Mouse (Mus musculus) CH12.LX (cell line): ENCODE data around the gene Dpysl5. TPM values are rescaled to one million over a fixed set of nuclear protein-coding genes. Genes with fewer than 3 reads are reported as not detected.

Experiments
- DNase-seq: peaks from one replicate; pipeline ENCODE4 v3.0.0-alpha.2; 2013; ENCODE audit errors: extremely low read depth
- H3K27ac ChIP-seq: 2 replicates; pipeline ENCODE4 v1.5.1; 2012; ENCODE audit warnings: low read depth, mild to moderate bottlenecking, control low read depth, moderate library complexity; ENCODE audit not compliant: insufficient read depth
- H3K27me3 ChIP-seq: replicated peaks from 2 replicates; pipeline ENCODE3; 2012; ENCODE audit warnings: inconsistent platforms
- H3K36me3 ChIP-seq, 2 experiments: replicated peaks in 1 of 2; 2 replicates each; pipeline versions ENCODE3 to v1.6.1; 2012; ENCODE audit warnings: inconsistent platforms in 1 of 2, low read length in 1 of 2, mild to moderate bottlenecking in 1 of 2, mixed read lengths in 1 of 2, moderate library complexity in 1 of 2; ENCODE audit not compliant: control insufficient read depth in 1 of 2, insufficient read depth in 1 of 2
- H3K4me1 ChIP-seq, 2 experiments: 2 replicates each; pipeline ENCODE4 v1.6.1; 2012; ENCODE audit warnings: inconsistent platforms in 1 of 2, moderate library complexity in 1 of 2; ENCODE audit not compliant: insufficient read depth in 2 of 2, control insufficient read depth in 1 of 2
- H3K4me2 ChIP-seq: 2 replicates; pipeline ENCODE4 v1.6.1; 2012; ENCODE audit warnings: low read depth, mild to moderate bottlenecking, control low read depth; ENCODE audit not compliant: poor library complexity, insufficient read depth, severe bottlenecking
- H3K4me3 ChIP-seq, 3 experiments: fragments of 150-350 bp in 1 of 3; sonication (generic) in 1 of 3; replicated peaks in 1 of 3; 2 replicates each; pipeline versions ENCODE3 to v1.5.1; 2011 to 2012; ENCODE audit warnings: low read depth in 2 of 3, low read length in 2 of 3, mild to moderate bottlenecking in 2 of 3, moderate library complexity in 2 of 3, control low read depth in 1 of 3, improper control_type of control experiment in 1 of 3, inconsistent platforms in 1 of 3, mixed read lengths in 1 of 3; ENCODE audit not compliant: poor library complexity in 1 of 3
- H3K79me2 ChIP-seq: replicated peaks from 2 replicates; pipeline ENCODE4 v1.6.1; 2012; ENCODE audit warnings: mild to moderate bottlenecking, moderate library complexity; ENCODE audit not compliant: control insufficient read depth, poor library complexity, insufficient read depth, severe bottlenecking; ENCODE audit errors: extremely low read depth
- H3K9ac ChIP-seq: 2 replicates; pipeline ENCODE4 v1.6.1; 2012; ENCODE audit warnings: low read depth, mild to moderate bottlenecking, control low read depth, moderate library complexity; ENCODE audit not compliant: insufficient read depth
- H3K9me3 ChIP-seq: replicated peaks from 2 replicates; pipeline ENCODE3; 2012; ENCODE audit warnings: low read length, inconsistent platforms, mixed read lengths
- BHLHE40 ChIP-seq: IDR thresholded peaks from 2 replicates; pipeline ENCODE4 v1.6.1; 2011; ENCODE audit warnings: mild to moderate bottlenecking, low read depth, low read length, improper control_type of control experiment
- CTCF ChIP-seq, 2 experiments: IDR thresholded peaks in 1 of 2; conservative IDR thresholded peaks in 1 of 2; 2 replicates each; pipeline ENCODE4 v1.5.1; 2011 to 2012; ENCODE audit warnings: low read depth in 2 of 2, low read length in 2 of 2, improper control_type of control experiment in 1 of 2, inconsistent platforms in 1 of 2, mild to moderate bottlenecking in 1 of 2, moderate library complexity in 1 of 2
- EP300 ChIP-seq: IDR thresholded peaks from 2 replicates; pipeline ENCODE4 v1.6.1; 2011; ENCODE audit warnings: low read length, improper control_type of control experiment
- ETS1 ChIP-seq: conservative IDR thresholded peaks from 2 replicates; pipeline ENCODE4 v1.6.1; 2012; ENCODE audit warnings: low read depth, mild to moderate bottlenecking, inconsistent platforms, low read length, improper control_type of control experiment, moderate library complexity
- JUND ChIP-seq: conservative IDR thresholded peaks from 2 replicates; pipeline ENCODE4 v1.6.1; 2011; ENCODE audit warnings: low read depth, low read length, improper control_type of control experiment
- MAFK ChIP-seq: IDR thresholded peaks from 2 replicates; pipeline ENCODE4 v1.6.1; 2011; ENCODE audit warnings: low read length, improper control_type of control experiment; ENCODE audit not compliant: insufficient replicate concordance
- MAX ChIP-seq: IDR thresholded peaks from 2 replicates; pipeline ENCODE4 v1.6.1; 2011; ENCODE audit warnings: low read length, improper control_type of control experiment
- MAZ ChIP-seq: IDR thresholded peaks from 2 replicates; pipeline ENCODE4 v1.6.1; 2012; ENCODE audit warnings: low read depth, mild to moderate bottlenecking, inconsistent platforms, low read length, improper control_type of control experiment, moderate library complexity
- MEF2A ChIP-seq: IDR thresholded peaks from 2 replicates; pipeline ENCODE4 v1.6.1; 2014; ENCODE audit warnings: low read depth, mild to moderate bottlenecking, inconsistent platforms, low read length, improper control_type of control experiment, borderline replicate concordance
- MXI1 ChIP-seq: IDR thresholded peaks from 2 replicates; pipeline ENCODE4 v1.6.1; 2011; ENCODE audit warnings: mild to moderate bottlenecking, low read depth, low read length, improper control_type of control experiment
- NRF1 ChIP-seq: IDR thresholded peaks from 2 replicates; pipeline ENCODE4 v1.6.1; 2014; ENCODE audit warnings: low read depth, mild to moderate bottlenecking, inconsistent platforms, low read length, improper control_type of control experiment, moderate library complexity
- POLR2AphosphoS2 ChIP-seq: IDR thresholded peaks from 2 replicates; pipeline ENCODE4 v1.6.1; 2011; ENCODE audit warnings: low read depth, low read length, improper control_type of control experiment
- RCOR1 ChIP-seq: conservative IDR thresholded peaks from 2 replicates; pipeline ENCODE4 v1.6.1; 2012; ENCODE audit warnings: low read depth, mild to moderate bottlenecking, inconsistent platforms, low read length, improper control_type of control experiment
- SIN3A ChIP-seq: IDR thresholded peaks from 2 replicates; pipeline ENCODE4 v1.6.1; 2012; ENCODE audit warnings: low read length, improper control_type of control experiment, inconsistent platforms
- SMC3 ChIP-seq: IDR thresholded peaks from 2 replicates; pipeline ENCODE4 v1.6.1; 2011; ENCODE audit warnings: low read depth, low read length, improper control_type of control experiment
- TCF12 ChIP-seq: IDR thresholded peaks from 2 replicates; pipeline ENCODE4 v1.6.1; 2014; ENCODE audit warnings: low read depth, mild to moderate bottlenecking, inconsistent platforms, low read length, improper control_type of control experiment
- UBTF ChIP-seq: IDR thresholded peaks from 2 replicates; pipeline ENCODE4 v1.6.1; 2012; ENCODE audit warnings: low read depth, mild to moderate bottlenecking, inconsistent platforms, low read length, improper control_type of control experiment, moderate library complexity
- USF1 ChIP-seq: IDR thresholded peaks from 2 replicates; pipeline ENCODE4 v1.6.1; 2014; ENCODE audit warnings: low read depth, mild to moderate bottlenecking, inconsistent platforms, low read length, improper control_type of control experiment
- ZKSCAN1 ChIP-seq: IDR thresholded peaks from 2 replicates; pipeline ENCODE4 v1.6.1; 2012; ENCODE audit warnings: low read depth, inconsistent platforms, low read length, improper control_type of control experiment, borderline replicate concordance
- ZMIZ1 ChIP-seq: IDR thresholded peaks from 2 replicates; pipeline ENCODE4 v1.6.1; 2012; ENCODE audit warnings: low read depth, mild to moderate bottlenecking, inconsistent platforms, low read length, improper control_type of control experiment
- dilution Hi-C: fragments of 300-500 bp; cut with MboI; formaldehyde crosslinking; loops from 2 replicates; pipeline ENCODE4 v1.14.3; 2020; ENCODE audit warnings: low sequenced_read_pairs; ENCODE audit not compliant: extremely low pct_unique_long_range_greater_than_20kb, extremely low pct_ligation_motif_present
- in situ Hi-C: fragments of 300-500 bp; cut with MboI; formaldehyde crosslinking; loops from 3 replicates; pipeline ENCODE4 v1.14.3; 2019; ENCODE audit warnings: low sequenced_read_pairs, low pct_ligation_motif_present, low pct_unique_long_range_greater_than_20kb, mixed read lengths
- polyA plus RNA-seq: library from polyadenylated mRNA; unstranded; fragments of >175 nt; gene quantifications from 2 replicates; pipeline ENCODE4 v1.2.1, GENCODE M21; 2012; ENCODE audit warnings: low read depth; ENCODE audit not compliant: insufficient read length
- total RNA-seq, 2 experiments: library from RNA; depleted of rRNA; stranded (reverse); fragments of 300-350 nt in 1 of 2; fragments of >200 nt in 1 of 2; gene quantifications; 2 replicates each; pipeline ENCODE4 v1.2.3; 2012 to 2014

The Dpysl5 gene
- total and polyA plus RNA-seq, 3 experiments, result 0.21 TPM; not detected in 2

DNA sequence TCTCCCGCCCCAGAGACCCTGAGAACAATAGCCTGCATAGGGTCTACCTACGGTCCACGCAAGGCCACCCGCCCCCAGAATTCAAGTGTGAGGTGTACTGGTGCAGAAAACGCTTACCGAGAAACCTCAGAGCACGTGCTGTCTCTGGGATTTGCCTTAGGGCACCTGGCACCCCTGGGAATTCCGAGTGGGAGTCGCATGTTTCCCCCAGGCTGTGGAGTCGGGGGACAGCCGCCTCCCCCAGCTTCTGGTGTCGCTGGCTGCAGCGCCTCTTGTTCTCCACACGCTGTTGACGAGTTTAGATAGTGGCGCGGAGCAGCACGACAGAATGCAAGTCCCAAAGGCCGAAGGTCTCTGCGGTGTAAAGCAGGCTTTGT is 1.9 kb downstream of the Dpysl5 start:
- H3K4me3 ChIP-seq, result no peak overlapping the region
- dilution Hi-C loops (no loop called here), in situ Hi-C loops (no loop called here)
- DNase-seq, result no peak
- H3K27me3 ChIP-seq, result peaks cover 83% of the 10 kb centered on the region
- H3K36me3 ChIP-seq, result no peaks in the 10 kb centered on the region
- no peaks in the 10 kb centered on the region for H3K79me2 ChIP-seq
- no peaks in the 10 kb centered on the region for H3K9me3 ChIP-seq
- no peak overlapping the region for H3K27ac ChIP-seq
- H3K4me2 ChIP-seq, result no peak overlapping the region
- peaks cover 11 to 27% of the 10 kb centered on the region in 2 experiments for H3K4me1 ChIP-seq
- H3K9ac ChIP-seq, result no peak overlapping the region
- TF ChIP-seq MAFK (no peak), ZKSCAN1 (no peak)

GRCm38 (mm10) chr5:30713691-30714090 is 2.3 kb downstream of the Dpysl5 start:
- H3K9ac ChIP-seq, result no peak overlapping the region
- H3K27ac ChIP-seq, result no peak overlapping the region
- no peak for DNase-seq
- H3K79me2 ChIP-seq, result no peaks in the 10 kb centered on the region
- TF ChIP-seq MEF2A (no peak), ZKSCAN1 (no peak), NRF1 (no peak), RCOR1 (no peak), POLR2AphosphoS2 (no peak), UBTF (no peak), MXI1 (no peak), USF1 (no peak), MAX (no peak), EP300 (no peak), TCF12 (no peak), MAZ (no peak), SMC3 (no peak), ZMIZ1 (no peak), CTCF (conservative IDR thresholded peaks at IDR 0.05 in 1 of 2, IDR thresholded peaks at IDR 0.05 in 1 of 2; ENCODE audit: low read depth in 2 of 2, low read length in 2 of 2) (no peak), ETS1 (no peak), BHLHE40 (no peak), SIN3A (no peak), JUND (no peak)
- in situ Hi-C loops (no loop called here), dilution Hi-C loops (no loop called here)
- no peaks in the 10 kb centered on the region for H3K9me3 ChIP-seq
- H3K4me2 ChIP-seq, result no peak overlapping the region
- peaks cover 83% of the 10 kb centered on the region for H3K27me3 ChIP-seq
- H3K36me3 ChIP-seq, result no peaks in the 10 kb centered on the region
- H3K4me1 ChIP-seq, result peaks cover 11 to 23% of the 10 kb centered on the region in 2 experiments
- no peak overlapping the region for H3K4me3 ChIP-seq
